Mouse (Mus musculus): ENCODE measurements around the gene Map4k1. TPM values are rescaled to one million over a fixed set of nuclear protein-coding genes. Genes with fewer than 3 reads are reported as not detected.

Map4k1 gene
- polyA plus RNA-seq, 1 experiment = not detected

- H3K4me3 ChIP-seq (ENCODE audit: insufficient read depth, low read depth, low read length) = no peak overlapping the region
- peaks cover 52% of the 10 kb centered on the region for H3K4me1 ChIP-seq (ENCODE audit: control insufficient read depth, insufficient read depth, low read length)
- no peak overlapping the region for H3K27ac ChIP-seq (ENCODE audit: insufficient read depth, low read depth, low read length)
- TF ChIP-seq CTCF (IDR thresholded peaks at IDR 0.05; ENCODE audit: insufficient read depth, low read depth, low read length) (no peak), POLR2A (IDR thresholded peaks at IDR 0.05; ENCODE audit: insufficient read depth, low read depth, low read length) (no peak)
- WGBS = 47% methylated on average over 5 of the region's 5 CpGs
These were observed 38.2 kb upstream of the Map4k1 start for GRCm38 (mm10) chr7:28943451-28944180.

DNA sequence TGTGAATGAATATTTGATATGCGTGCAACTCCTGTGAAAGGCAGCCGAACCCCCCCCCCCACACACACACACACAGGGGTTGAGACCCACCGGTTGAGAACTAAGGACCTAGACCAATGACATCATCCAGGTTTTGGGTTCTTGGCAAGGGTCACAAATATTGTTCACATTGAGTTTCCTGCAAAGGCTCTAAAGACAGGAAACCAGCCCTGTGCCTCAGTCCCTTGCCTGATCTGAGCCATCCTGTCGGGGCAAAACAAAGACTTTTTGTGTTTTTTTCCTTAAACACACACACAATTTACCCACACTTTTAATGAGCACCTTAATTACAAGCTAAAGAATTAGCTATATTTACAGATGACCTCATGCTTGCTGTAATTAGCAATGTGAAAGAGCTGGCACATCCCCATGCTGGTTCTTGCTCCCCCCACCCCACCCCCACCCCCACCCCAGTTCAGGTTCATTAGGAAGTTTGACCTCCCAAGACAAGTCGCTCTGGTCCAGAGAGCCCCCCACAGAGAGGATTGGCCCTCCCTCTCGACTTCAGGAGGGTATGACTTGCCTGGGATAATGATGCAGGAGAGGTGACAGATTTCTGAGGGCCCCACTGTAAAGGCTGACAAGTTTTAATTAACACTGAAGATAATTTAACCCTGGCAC, 37.0 kb upstream of the Map4k1 start:
- Histone ChIP-seq H3K27ac (ENCODE audit: insufficient read depth, low read depth, low read length) (peak overlapping the region; percentile 90; the same call in 1 of the 2 replicates), H3K4me1 (ENCODE audit: control insufficient read depth, insufficient read depth, low read length) (peaks cover 49% of the 10 kb centered on the region), H3K4me3 (ENCODE audit: insufficient read depth, low read depth, low read length) (no peak overlapping the region)
- WGBS = 21% methylated on average over 6 of the region's 6 CpGs
- TF ChIP-seq POLR2A (IDR thresholded peaks at IDR 0.05; ENCODE audit: insufficient read depth, low read depth, low read length) = no peak
- no peak for TF ChIP-seq CTCF (IDR thresholded peaks at IDR 0.05; ENCODE audit: insufficient read depth, low read depth, low read length)

DNA sequence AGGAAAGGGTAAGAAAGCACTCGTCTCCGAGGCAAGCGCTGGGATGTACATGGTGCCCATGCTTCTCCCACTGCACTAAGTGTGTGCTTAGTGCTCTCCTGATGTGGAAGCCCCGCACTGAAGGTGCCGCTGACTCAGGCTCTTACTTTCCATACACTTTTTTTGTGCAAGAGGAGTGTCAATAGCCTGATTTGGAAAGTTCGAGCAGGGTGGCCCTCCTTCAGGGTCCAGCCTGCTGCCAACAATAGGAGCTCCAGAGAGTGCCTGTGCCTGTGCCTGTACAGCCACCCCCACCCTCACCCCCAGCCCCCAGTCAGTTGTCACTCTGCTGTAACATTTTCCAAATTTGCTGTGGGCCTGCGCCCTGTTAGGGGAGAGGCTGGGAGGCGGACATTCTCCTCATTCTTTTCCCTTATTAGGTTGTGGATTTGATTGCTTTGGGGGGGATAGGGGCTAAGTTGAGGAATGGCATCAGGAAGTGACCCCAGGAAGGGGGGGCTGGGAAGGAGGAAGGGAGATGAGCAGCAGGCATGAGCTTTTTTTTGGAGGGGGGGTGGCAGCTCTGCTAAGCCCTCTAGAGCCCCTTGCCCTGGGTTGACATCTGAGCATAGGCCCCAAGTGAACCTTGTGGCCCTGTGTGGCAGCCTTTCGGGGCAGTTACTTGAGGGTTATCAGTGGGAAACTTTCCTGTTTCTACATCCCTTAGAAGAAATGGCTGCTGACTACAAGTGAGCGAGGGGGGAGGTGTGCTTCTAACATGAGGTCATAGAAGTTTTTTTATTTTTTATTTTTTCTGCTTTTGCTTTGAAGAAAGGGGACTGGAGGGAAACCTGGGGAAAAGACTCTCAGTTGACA, 36.2 kb upstream of the Map4k1 start:
- 28% methylated on average over 10 of the region's 10 CpGs for WGBS

DNA sequence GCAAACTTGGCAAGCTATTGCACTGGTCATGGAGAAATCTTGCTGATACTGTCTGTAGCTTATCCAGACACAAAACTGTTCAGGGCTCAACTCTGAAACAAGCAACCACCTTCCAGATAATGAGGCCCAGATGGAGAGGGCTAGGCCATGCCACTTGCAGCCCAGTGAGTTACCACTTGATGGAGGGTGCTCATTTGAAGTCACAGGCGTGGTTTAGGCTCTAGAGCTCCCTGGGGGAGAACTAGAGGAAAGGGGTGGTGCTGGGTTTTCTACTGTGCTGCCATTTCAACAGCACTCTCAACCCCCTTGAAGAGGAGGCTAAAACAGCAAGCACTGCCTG, 35.6 kb upstream of the Map4k1 start:
- 46% methylated on average over 1 of the region's 1 CpGs for WGBS
- no peak overlapping the region for H3K4me3 ChIP-seq (ENCODE audit: insufficient read depth, low read depth, low read length)
- peaks cover 46% of the 10 kb centered on the region for H3K4me1 ChIP-seq (ENCODE audit: control insufficient read depth, insufficient read depth, low read length)
- peak overlapping the region; percentile 90 for H3K27ac ChIP-seq (ENCODE audit: insufficient read depth, low read depth, low read length)
- TF ChIP-seq CTCF (IDR thresholded peaks at IDR 0.05; ENCODE audit: insufficient read depth, low read depth, low read length) (no peak), POLR2A (IDR thresholded peaks at IDR 0.05; ENCODE audit: insufficient read depth, low read depth, low read length) (no peak)

More for the DNA sequence above, 36.2 kb upstream of the Map4k1 start:
- Histone ChIP-seq H3K27ac (ENCODE audit: insufficient read depth, low read depth, low read length) (peak overlapping the region; percentile 90), H3K4me3 (ENCODE audit: insufficient read depth, low read depth, low read length) (no peak overlapping the region), H3K4me1 (ENCODE audit: control insufficient read depth, insufficient read depth, low read length) (peaks cover 45% of the 10 kb centered on the region)
- TF ChIP-seq CTCF (IDR thresholded peaks at IDR 0.05; ENCODE audit: insufficient read depth, low read depth, low read length) (no peak), POLR2A (IDR thresholded peaks at IDR 0.05; ENCODE audit: insufficient read depth, low read depth, low read length) (no peak)

DNA sequence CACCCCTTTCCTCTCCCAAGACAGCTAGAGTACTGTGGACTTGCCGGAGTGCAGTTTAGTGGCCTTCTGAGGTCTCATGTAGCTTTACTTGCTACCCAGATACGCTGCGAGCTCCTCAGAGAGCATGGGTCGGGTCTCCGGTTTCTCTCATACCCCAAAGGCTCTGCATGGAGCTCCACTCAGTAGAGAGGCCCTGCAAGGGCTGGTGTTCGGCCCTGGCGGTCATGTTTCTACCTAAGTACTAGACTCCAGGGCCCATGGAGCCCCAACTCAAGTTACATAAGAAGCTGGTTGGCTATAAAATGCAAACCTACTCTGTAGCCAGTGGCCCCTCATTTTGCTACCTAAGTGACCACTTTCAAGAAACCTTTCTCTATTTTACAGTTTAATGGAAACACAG, 33.1 kb upstream of the Map4k1 start:
- no peak for TF ChIP-seq CTCF (IDR thresholded peaks at IDR 0.05; ENCODE audit: insufficient read depth, low read depth, low read length)
- no peak for TF ChIP-seq POLR2A (IDR thresholded peaks at IDR 0.05; ENCODE audit: insufficient read depth, low read depth, low read length)
- Histone ChIP-seq H3K4me1 (ENCODE audit: control insufficient read depth, insufficient read depth, low read length) (peaks cover 41% of the 10 kb centered on the region), H3K4me3 (ENCODE audit: insufficient read depth, low read depth, low read length) (no peak overlapping the region), H3K27ac (ENCODE audit: insufficient read depth, low read depth, low read length) (0 out of 2 replicates have a peak overlapping the region, but pooled peaks have one; percentile 8)
- 94% methylated on average over 7 of the region's 7 CpGs for WGBS

- Histone ChIP-seq H3K27ac (ENCODE audit: insufficient read depth, low read depth, low read length) (peak overlapping the region; percentile 36; the same call in 1 of the 2 replicates), H3K4me1 (ENCODE audit: control insufficient read depth, insufficient read depth, low read length) (peaks cover 44% of the 10 kb centered on the region), H3K4me3 (ENCODE audit: insufficient read depth, low read depth, low read length) (no peak overlapping the region)
- 60% methylated on average over 2 of the region's 2 CpGs for WGBS
- TF ChIP-seq CTCF (IDR thresholded peaks at IDR 0.05; ENCODE audit: insufficient read depth, low read depth, low read length) = no peak
- no peak for TF ChIP-seq POLR2A (IDR thresholded peaks at IDR 0.05; ENCODE audit: insufficient read depth, low read depth, low read length)
These were observed 32.6 kb upstream of the Map4k1 start for GRCm38 (mm10) chr7:28949298-28949697.

GRCm38 (mm10) chr7:28950346-28951037, 31.4 kb upstream of the Map4k1 start:
- WGBS = 82% methylated on average over 10 of the region's 10 CpGs
- Histone ChIP-seq H3K4me1 (ENCODE audit: control insufficient read depth, insufficient read depth, low read length) (peaks cover 38% of the 10 kb centered on the region), H3K27ac (ENCODE audit: insufficient read depth, low read depth, low read length) (0 out of 2 replicates have a peak overlapping the region, but pooled peaks have one; percentile 17), H3K4me3 (ENCODE audit: insufficient read depth, low read depth, low read length) (no peak overlapping the region)
- TF ChIP-seq CTCF (IDR thresholded peaks at IDR 0.05; ENCODE audit: insufficient read depth, low read depth, low read length) = no peak
- no peak for TF ChIP-seq POLR2A (IDR thresholded peaks at IDR 0.05; ENCODE audit: insufficient read depth, low read depth, low read length)

GRCm38 (mm10) chr7:28951764-28952163, 30.1 kb upstream of the Map4k1 start:
- Histone ChIP-seq H3K4me1 (ENCODE audit: control insufficient read depth, insufficient read depth, low read length) (peaks cover 26% of the 10 kb centered on the region), H3K27ac (ENCODE audit: insufficient read depth, low read depth, low read length) (no peak overlapping the region), H3K4me3 (ENCODE audit: insufficient read depth, low read depth, low read length) (no peak overlapping the region)
- TF ChIP-seq POLR2A (IDR thresholded peaks at IDR 0.05; ENCODE audit: insufficient read depth, low read depth, low read length) (no peak), CTCF (IDR thresholded peaks at IDR 0.05; ENCODE audit: insufficient read depth, low read depth, low read length) (no peak)
- 79% methylated on average over 2 of the region's 2 CpGs for WGBS

Data from olfactory bulb, adult 2 months (tissue).